Mouse (Mus musculus) CD4-positive, CD25-positive, alpha-beta regulatory T cell, adult 4 months (primary cell): ENCODE measurements around the gene Ddx43. TPM values are rescaled to one million over a fixed set of nuclear protein-coding genes. Genes with fewer than 3 reads are reported as not detected.
"Not testable (repeated sequence)": the region's sequence is repeated elsewhere in the genome, so short reads cannot be mapped to it uniquely, and the experiment has no call there.

ENCODE experiments used
- ATAC-seq: one replicate; pipeline ENCODE4 v1.8.0; 2017
- polyA plus RNA-seq, 2 experiments: library from polyadenylated mRNA; unstranded; fragments of 100-300 nt; shearing (Covaris generic); gene quantifications; one replicate each; pipeline ENCODE4 v1.2.1; 2017

Ddx43 gene
- polyA plus RNA-seq: 1 to 10 TPM; 2.6 to 4.7 TPM

DNA sequence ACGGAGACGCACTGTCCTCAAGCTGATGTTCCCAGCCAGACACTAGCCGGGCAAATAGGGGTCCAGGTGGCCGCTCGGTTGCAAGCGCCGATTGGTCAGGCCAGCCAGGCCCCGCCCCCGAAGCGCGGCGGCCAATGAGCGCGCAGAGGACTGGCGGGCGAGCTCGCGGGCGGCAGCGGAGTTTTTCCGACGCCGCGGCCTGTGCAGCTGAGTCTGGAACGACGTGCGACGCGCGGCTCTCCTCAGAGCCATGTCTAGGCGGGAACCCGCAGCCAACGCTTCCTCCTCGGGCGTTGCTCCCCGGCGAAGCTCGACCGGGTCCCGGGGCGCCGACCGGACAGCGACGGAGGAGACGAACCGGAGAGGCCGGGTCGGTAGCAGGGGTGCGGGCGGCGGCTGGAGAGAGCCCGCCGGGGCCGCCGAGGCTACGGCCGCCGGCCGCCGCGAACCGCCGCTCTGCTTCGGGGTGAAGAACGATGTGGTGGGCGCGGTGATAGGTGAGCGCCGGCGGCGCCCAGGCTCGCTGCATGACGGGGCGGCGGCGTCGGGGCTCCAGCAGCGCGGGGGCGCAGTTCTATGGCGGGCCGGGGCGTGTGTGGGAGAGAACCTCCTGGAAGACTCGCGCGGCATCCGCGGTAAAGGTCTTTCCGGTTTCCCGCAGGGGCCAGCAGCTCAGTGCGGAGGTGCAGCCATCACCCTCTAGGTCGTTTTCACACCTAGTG, at the start of gene Ddx43:
Ddx43 (plus strand) TSS at position 148 of the 722 bp plus-strand sequence.
- ATAC-seq: peak; percentile 83

- no peak for ATAC-seq
Observed at GRCm38 (mm10) chr9:78347004-78347403, 48.6 kb upstream of the Ddx43 start.

GRCm38 (mm10) chr9:78348206-78349004, 47.2 kb upstream of the Ddx43 start:
- ATAC-seq: not testable (repeated sequence)

GRCm38 (mm10) chr9:78349141-78349540, 46.4 kb upstream of the Ddx43 start:
- not testable (repeated sequence) for ATAC-seq

DNA sequence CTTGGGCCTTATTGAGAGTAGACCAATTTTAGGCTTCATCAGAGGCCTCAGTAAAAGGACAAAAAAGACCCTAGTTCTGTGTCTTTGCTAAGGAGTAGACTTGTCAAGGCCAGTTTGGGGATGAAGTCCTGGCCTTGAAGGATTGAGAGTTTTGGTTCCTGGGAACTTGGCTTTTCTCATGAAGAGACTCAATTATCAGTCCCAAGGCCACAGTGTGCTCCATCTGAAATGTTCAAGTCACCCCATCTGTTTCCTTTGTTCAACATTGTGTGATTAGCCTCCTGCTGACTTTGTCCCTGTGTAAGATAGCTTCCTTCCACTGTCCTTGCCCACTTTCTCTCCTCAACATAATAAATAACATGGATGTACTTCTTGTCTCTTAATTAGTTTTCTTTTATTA, 45.6 kb upstream of the Ddx43 start:
- not testable (repeated sequence) for ATAC-seq

DNA sequence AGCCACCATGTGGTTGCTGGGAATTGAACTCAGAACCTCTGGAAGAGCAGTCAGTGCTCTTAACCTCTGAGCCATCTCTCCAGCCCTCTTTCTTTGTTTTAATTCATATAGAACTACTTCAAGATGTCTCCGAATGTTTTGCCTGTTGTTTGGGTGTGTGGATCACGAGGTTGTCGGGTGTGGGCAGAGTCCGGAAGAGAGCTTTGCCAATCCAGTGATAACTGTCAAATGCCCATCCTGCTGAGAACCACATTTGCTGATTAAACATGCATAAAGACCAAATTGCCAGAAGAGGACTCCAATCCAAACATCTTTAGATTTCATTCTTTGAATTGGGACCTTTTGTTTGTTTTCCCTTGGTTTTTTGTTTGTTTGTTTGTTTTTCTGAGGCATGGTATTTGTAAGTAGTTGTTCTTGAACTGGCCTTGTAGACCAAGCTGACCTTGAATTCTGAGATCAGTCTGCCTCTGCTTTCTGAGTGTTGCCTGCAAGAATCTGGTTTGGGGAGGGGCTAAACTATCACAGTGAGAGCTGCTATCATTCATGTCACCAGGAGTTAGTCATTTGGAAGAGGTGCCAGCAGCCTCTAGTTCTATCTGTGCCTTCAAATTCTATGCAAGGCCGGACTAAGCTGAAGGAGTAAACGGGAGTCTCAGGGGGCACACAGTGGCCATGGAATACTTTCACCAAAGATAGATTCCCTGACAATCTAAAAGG, 43.9 kb upstream of the Ddx43 start:
- no peak for ATAC-seq

- ATAC-seq: no peak
Observed at GRCm38 (mm10) chr9:78354665-78355578, 40.7 kb upstream of the Ddx43 start.

DNA sequence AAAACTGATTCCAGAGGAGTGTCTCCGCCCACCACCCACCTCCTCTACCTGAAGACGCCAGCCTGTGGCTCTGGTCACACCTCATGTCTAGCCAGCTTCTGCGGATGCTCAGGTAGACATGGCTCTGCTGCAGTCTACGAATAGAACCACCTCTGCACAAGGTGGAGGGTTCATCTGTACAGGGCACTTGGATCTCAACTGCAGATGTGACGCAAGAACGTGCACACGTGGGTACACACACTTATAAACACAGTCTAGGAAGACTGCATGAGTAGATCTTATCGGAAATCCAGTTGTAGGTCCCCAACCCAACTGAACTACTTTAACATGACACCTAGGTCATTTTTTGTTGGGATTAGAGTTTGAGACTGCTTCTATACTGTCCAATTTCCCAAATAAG, 40.0 kb upstream of the Ddx43 start, which contains the start of gene Gsta2:
Gsta2 (minus strand) TSS at position 178 of the 400 bp plus-strand sequence.
- no peak for ATAC-seq

DNA sequence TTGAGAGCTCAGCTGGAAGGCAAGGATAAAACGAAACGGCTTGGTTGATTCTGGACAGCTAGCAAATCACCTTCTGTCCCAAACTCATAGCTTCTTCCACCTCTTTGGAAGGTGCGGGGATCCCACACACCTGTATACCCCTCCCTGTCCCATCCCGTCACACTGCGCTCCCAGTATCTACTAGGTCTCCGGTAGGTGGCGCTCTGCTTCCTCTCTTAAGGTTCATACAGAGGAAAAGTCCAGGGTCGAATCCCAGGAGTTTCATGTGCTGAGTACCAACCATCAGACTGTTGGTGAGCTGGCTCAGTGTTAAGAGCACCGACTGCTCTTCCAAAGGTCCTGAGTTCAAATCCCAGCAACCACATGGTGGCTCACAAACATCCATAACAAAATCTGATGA, 37.5 kb upstream of the Ddx43 start:
- no peak for ATAC-seq

- no peak for ATAC-seq
Observed at GRCm38 (mm10) chr9:78359750-78360483, 35.7 kb upstream of the Ddx43 start.

GRCm38 (mm10) chr9:78360484-78360872, 35.1 kb upstream of the Ddx43 start:
- no peak for ATAC-seq

DNA sequence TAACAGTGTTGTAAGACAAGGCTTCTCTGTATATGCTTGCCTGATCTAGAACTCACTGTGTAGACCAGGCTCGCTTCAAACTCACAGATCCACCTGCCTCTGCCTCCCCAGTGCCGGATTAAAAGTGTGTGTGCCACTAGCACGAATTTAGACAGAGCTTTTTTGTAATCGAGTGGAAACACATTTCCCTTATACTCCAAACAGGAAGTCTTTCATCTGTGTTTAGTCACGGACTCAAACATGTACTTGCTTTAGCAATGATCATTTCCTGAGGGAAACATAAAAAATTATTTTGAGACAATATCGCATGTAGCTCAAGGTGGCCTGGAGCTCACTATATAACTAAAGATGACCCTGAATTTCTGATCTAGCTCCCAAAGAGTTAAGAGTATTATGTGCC, 32.2 kb upstream of the Ddx43 start:
- ATAC-seq: no peak

DNA sequence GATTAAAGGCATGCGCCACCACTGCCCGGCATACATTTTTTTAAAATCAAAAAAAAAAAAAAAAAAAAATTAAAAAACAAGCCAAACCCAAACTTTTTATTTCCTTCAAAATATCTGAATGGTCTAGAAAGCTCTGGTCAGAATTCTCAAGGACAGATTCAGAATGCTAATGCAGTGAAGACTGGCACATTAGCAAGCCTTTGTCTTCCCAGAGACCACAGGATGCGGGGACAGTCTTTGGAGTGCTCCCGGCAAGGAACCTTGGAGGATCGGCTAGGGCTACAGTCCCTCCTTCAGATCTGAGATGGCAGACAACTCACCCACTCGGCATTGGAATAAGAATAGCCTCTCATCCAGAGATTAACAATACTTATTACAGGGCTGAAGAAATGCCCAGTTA, 30.9 kb upstream of the Ddx43 start:
- ATAC-seq: no peak

DNA sequence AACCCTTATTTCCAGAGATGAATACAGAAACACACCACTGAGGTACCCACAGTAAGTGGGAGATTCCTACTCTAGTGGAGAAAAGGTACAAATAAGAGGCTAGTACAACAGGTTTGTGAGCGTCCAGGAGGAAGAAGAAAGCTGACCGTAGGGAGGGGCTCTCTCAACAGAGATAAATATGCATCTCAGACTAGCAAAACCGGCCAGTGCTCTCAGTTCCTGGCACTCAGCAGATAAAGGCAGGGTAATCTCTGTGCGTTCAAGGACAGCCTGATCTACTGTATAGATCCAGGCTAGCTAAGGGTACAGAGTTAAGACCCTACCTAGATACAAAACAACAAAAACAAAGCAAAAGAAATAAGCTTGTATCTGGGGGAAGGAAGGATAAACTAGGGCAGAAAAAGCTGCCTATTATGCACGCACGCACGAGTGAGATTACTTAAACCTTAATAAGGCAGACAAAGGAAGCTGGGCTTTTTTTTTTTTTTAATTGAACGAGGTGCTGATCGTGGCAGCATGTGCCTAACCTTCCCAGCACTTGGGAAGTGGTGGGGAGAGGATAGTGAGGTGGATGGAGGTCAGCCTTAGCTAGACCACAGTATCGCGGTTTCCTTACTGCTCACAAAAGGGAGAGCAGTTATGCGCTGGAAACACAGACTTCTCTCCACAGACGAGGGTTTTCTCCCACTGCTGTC, 29.6 kb upstream of the Ddx43 start:
- no peak for ATAC-seq

GRCm38 (mm10) chr9:78367959-78368358, 27.6 kb upstream of the Ddx43 start, which contains the start of gene Dppa5a:
Dppa5a (minus strand) TSS chr9:78368177.
- not testable (repeated sequence) for ATAC-seq

GRCm38 (mm10) chr9:78368671-78369293, 26.8 kb upstream of the Ddx43 start:
- ATAC-seq: no peak

- no peak for ATAC-seq
Observed at GRCm38 (mm10) chr9:78369349-78369748, 26.2 kb upstream of the Ddx43 start.

- ATAC-seq: no peak
Observed at GRCm38 (mm10) chr9:78369786-78370185, 25.8 kb upstream of the Ddx43 start.

GRCm38 (mm10) chr9:78371441-78371840, 24.1 kb upstream of the Ddx43 start:
- ATAC-seq: no peak
